27 mouse cellular contexts compared by ENCODE assay signal in the genomic region with DNA sequence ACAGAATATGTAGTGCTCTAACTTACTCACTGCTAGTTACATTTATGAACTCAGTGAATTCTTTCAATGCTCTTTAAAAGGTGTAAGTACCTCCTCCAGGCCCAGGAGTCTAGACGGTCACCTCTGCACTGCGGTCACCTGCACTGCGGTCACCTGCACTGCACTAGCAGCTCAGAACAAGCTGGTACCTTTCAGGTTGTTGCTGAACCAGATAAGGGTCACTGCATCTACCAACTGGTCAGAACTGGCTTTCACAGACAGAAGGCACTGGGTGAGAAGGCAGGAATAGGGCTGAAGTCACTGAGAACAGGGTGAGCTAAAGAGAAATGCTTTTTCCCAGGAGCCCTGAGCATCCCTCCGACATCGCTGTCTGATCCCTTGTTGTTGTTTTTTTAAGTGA. TPM values are rescaled to one million over a fixed set of nuclear protein-coding genes. Genes with fewer than 3 reads are reported as not detected.
DNase-seq lines count a peak whose midpoint lies in the region; ATAC-seq and TF ChIP-seq lines count a peak whose summit lies in the region.
"Had no signal": no experiment of that assay in that cellular context is flagged by ENCODE, and none has a peak within 500 bp of the region (broad histone marks: within the 10 kb centered on the region; RNA-seq: fewer than 3 reads in every experiment).

No protein-coding gene starts in this region.

- H3K4me2 ChIP-seq in kidney, embryonic 14.5 days (replicated peaks; ENCODE audit: low read depth, low read length) = no peak overlapping the region
- no peak overlapping the region for H3K4me2 ChIP-seq in kidney, postnatal 0 days (ENCODE audit: low read length)
- H3K4me2 ChIP-seq in kidney, embryonic 15.5 days = no peak overlapping the region
- H3K4me2 ChIP-seq: embryonic facial prominence, embryonic 12.5 days; embryonic facial prominence, embryonic 15.5 days; forebrain, embryonic 15.5 days; heart, embryonic 13.5 days; hindbrain, embryonic 14.5 days had no signal

- DNase-seq in kidney, adult 2 months = peak; percentile 67
- no peak for DNase-seq in kidney, postnatal 0 days (ENCODE audit: low spot score)
- DNase-seq in kidney, postnatal 36 days = peak; percentile 36 to 59
- DNase-seq in ovary, postnatal 14 days (ENCODE audit: low spot score) = no peak
- DNase-seq: adrenal gland, adult 2 months; adrenal gland, postnatal 14 days; cerebellum, adult 11 months; cerebellum, adult 2 months; cerebellum, adult 9-11 months; cerebellum, postnatal 25 days; gastrocnemius, postnatal 10 days; gastrocnemius, postnatal 36 days; heart, adult 2 months; heart, postnatal 14 days; heart, postnatal 4 days had no signal

- H3K4me3 ChIP-seq in kidney, adult 2 months (ENCODE audit: insufficient read depth, low read depth, low read length) = no peak overlapping the region
- no peak overlapping the region for H3K4me3 ChIP-seq in kidney, embryonic 14.5 days (ENCODE audit: low read length)
- no peak overlapping the region for H3K4me3 ChIP-seq in kidney, postnatal 0 days (replicated peaks; ENCODE audit: low read depth, low read length)
- H3K4me3 ChIP-seq in kidney, embryonic 15.5 days (replicated peaks) = no peak overlapping the region
- H3K4me3 ChIP-seq: embryonic facial prominence, embryonic 12.5 days; embryonic facial prominence, embryonic 15.5 days; forebrain, embryonic 15.5 days; heart, adult 2 months; heart, embryonic 10.5 days; heart, embryonic 13.5 days had no signal

- H3K4me1 ChIP-seq in kidney, adult 2 months (ENCODE audit: control insufficient read depth, insufficient read depth, low read length) = no peaks in the 10 kb centered on the region
- no peaks in the 10 kb centered on the region for H3K4me1 ChIP-seq in kidney, embryonic 14.5 days (ENCODE audit: control insufficient read depth, insufficient read depth, low read length)
- H3K4me1 ChIP-seq in kidney, postnatal 0 days (replicated peaks; ENCODE audit: insufficient read depth, low read length) = no peaks in the 10 kb centered on the region
- H3K4me1 ChIP-seq in kidney, embryonic 15.5 days = no peaks in the 10 kb centered on the region
- H3K4me1 ChIP-seq: embryonic facial prominence, embryonic 12.5 days; embryonic facial prominence, embryonic 15.5 days had no signal

- no peak overlapping the region for H3K27ac ChIP-seq in kidney, adult 2 months (ENCODE audit: insufficient read depth, low read depth, low read length)
- no peak overlapping the region for H3K27ac ChIP-seq in kidney, embryonic 14.5 days (ENCODE audit: low read depth, low read length)
- no peak overlapping the region for H3K27ac ChIP-seq in kidney, postnatal 0 days
- no peak overlapping the region for H3K27ac ChIP-seq in kidney, embryonic 15.5 days
- H3K27ac ChIP-seq: embryonic facial prominence, embryonic 12.5 days; embryonic facial prominence, embryonic 15.5 days; heart, adult 2 months; heart, embryonic 10.5 days; heart, embryonic 13.5 days; hindbrain, embryonic 14.5 days had no signal

- peaks cover 8% of the 10 kb centered on the region for H3K36me3 ChIP-seq in kidney, adult 2 months (ENCODE audit: control insufficient read depth, insufficient read depth, low read length)
- H3K36me3 ChIP-seq in kidney, embryonic 14.5 days (ENCODE audit: control insufficient read depth, insufficient read depth, low read length) = peaks cover 60% of the 10 kb centered on the region
- H3K36me3 ChIP-seq in kidney, postnatal 0 days (ENCODE audit: insufficient read depth, low read length) = peaks cover 48% of the 10 kb centered on the region
- H3K36me3 ChIP-seq in kidney, embryonic 15.5 days = peaks cover 90% of the 10 kb centered on the region

- H3K9ac ChIP-seq in kidney, embryonic 14.5 days (ENCODE audit: low read depth, low read length) = no peak overlapping the region
- no peak overlapping the region for H3K9ac ChIP-seq in kidney, postnatal 0 days (ENCODE audit: low read depth, low read length)
- no peak overlapping the region for H3K9ac ChIP-seq in kidney, embryonic 15.5 days
- H3K9ac ChIP-seq: embryonic facial prominence, embryonic 12.5 days; embryonic facial prominence, embryonic 15.5 days; forebrain, embryonic 15.5 days; heart, embryonic 13.5 days; hindbrain, embryonic 14.5 days had no signal

- WGBS in kidney, adult 2 months = 66% methylated on average over 5 of the region's 5 CpGs
- 93% methylated on average over 5 of the region's 5 CpGs for WGBS in kidney, embryonic 14.5 days
- 85% methylated on average over 5 of the region's 5 CpGs for WGBS in kidney, postnatal 0 days
- WGBS in kidney, embryonic 15.5 days = 96% methylated on average over 5 of the region's 5 CpGs

- ATAC-seq in kidney, embryonic 14.5 days (ENCODE audit: low FRiP score, low TSS enrichment) = no peak
- peak; percentile 63; the same call in 1 of the 2 replicates for ATAC-seq in kidney, postnatal 0 days (replicated peaks; ENCODE audit: low FRiP score, low read depth)
- no peak for ATAC-seq in kidney, embryonic 15.5 days (replicated peaks; ENCODE audit: low FRiP score)
- ATAC-seq: CD4-positive, CD25-positive, alpha-beta regulatory T cell, adult 4 months had no signal

- TF ChIP-seq POLR2A in kidney, adult 2 months (IDR thresholded peaks at IDR 0.05; ENCODE audit: low read depth, low read length) = no peak

- H3K9me3 ChIP-seq in kidney, embryonic 14.5 days (ENCODE audit: control insufficient read depth, low read length) = no peaks in the 10 kb centered on the region
- H3K9me3 ChIP-seq in kidney, postnatal 0 days (replicated peaks; ENCODE audit: low read length) = no peaks in the 10 kb centered on the region
- H3K9me3 ChIP-seq in kidney, embryonic 15.5 days (replicated peaks) = no peaks in the 10 kb centered on the region
- H3K9me3 ChIP-seq: embryonic facial prominence, embryonic 12.5 days; embryonic facial prominence, embryonic 15.5 days; forebrain, embryonic 15.5 days; heart, embryonic 10.5 days; heart, embryonic 13.5 days had no signal

- no peak for TF ChIP-seq CTCF in kidney, adult 2 months (conservative IDR thresholded peaks at IDR 0.05; ENCODE audit: insufficient read depth, insufficient read length, low read depth, low read length)
- TF ChIP-seq CTCF in kidney, postnatal 0 days (IDR thresholded peaks at IDR 0.05; ENCODE audit: low read depth) = no peak

- no peaks in the 10 kb centered on the region for H3K27me3 ChIP-seq in kidney, adult 2 months (replicated peaks; ENCODE audit: control insufficient read depth, insufficient read depth, low read length)
- H3K27me3 ChIP-seq in kidney, embryonic 14.5 days (ENCODE audit: control insufficient read depth, insufficient read depth, low read length) = no peaks in the 10 kb centered on the region
- no peaks in the 10 kb centered on the region for H3K27me3 ChIP-seq in kidney, postnatal 0 days (ENCODE audit: insufficient read depth, low read length)
- no peaks in the 10 kb centered on the region for H3K27me3 ChIP-seq in kidney, embryonic 15.5 days
- H3K27me3 ChIP-seq: embryonic facial prominence, embryonic 12.5 days; embryonic facial prominence, embryonic 15.5 days; forebrain, embryonic 15.5 days; heart, embryonic 13.5 days had no signal

RNA-seq across cellular contexts. Expression of gene C1qtnf9, which starts 13.3 kb away (rescaled TPM):
- polyA plus RNA-seq in kidney, adult 2 months (2012; rRNA removed) = 1.4 and 2.0 TPM in 2 replicates
- polyA plus RNA-seq in kidney, embryonic 14.5 days (2014; fragmentation: Nextera tagmentation; extraction: Ambion mirVana) = 0.46 TPM in 1 of 2 replicates, not detected in the other
- polyA plus RNA-seq in kidney, postnatal 0 days (2015; fragmentation: Nextera tagmentation; extraction: Ambion mirVana) = 0.30 and 0.50 TPM in 2 replicates
- polyA plus RNA-seq in kidney, embryonic 15.5 days (2015; fragmentation: Nextera tagmentation; extraction: Ambion mirVana) = 0.48 and 0.57 TPM in 2 replicates
- polyA plus RNA-seq: C2C12; forebrain, embryonic 11.5 days; hindbrain, embryonic 11.5 days; hindbrain, embryonic 14.5 days had no signal

RNA-seq across cellular contexts. Expression of gene Mipep, which starts 29.7 kb away (rescaled TPM):
- polyA plus RNA-seq in kidney, adult 2 months (2012; rRNA removed) = 18.6 and 20.0 TPM in 2 replicates
- 16.3 and 26.5 TPM in 2 replicates for polyA plus RNA-seq in kidney, embryonic 14.5 days (2014; fragmentation: Nextera tagmentation; extraction: Ambion mirVana)
- polyA plus RNA-seq in kidney, postnatal 0 days (2015; fragmentation: Nextera tagmentation; extraction: Ambion mirVana) = 17.8 and 18.5 TPM in 2 replicates
- polyA plus RNA-seq in kidney, embryonic 15.5 days (2015; fragmentation: Nextera tagmentation; extraction: Ambion mirVana) = 22.5 and 24.2 TPM in 2 replicates

Comparison
In these comparisons a context has a peak if more than half of its experiments do, and no peak if none do; other contexts are left out.
1. DNase-seq: peak in kidney, adult 2 months (single experiment) and kidney, postnatal 36 days (2 of 2); none in kidney, postnatal 0 days (single experiment) and ovary, postnatal 14 days (single experiment).